Mouse (Mus musculus): Measurements from ENCODE around the gene Dyrk2. TPM values are rescaled to one million over a fixed set of nuclear protein-coding genes. Genes with fewer than 3 reads are reported as not detected.

Dyrk2 gene
- polyA plus RNA-seq, 1 experiment from 2014 or later, result 16.7 TPM

DNA sequence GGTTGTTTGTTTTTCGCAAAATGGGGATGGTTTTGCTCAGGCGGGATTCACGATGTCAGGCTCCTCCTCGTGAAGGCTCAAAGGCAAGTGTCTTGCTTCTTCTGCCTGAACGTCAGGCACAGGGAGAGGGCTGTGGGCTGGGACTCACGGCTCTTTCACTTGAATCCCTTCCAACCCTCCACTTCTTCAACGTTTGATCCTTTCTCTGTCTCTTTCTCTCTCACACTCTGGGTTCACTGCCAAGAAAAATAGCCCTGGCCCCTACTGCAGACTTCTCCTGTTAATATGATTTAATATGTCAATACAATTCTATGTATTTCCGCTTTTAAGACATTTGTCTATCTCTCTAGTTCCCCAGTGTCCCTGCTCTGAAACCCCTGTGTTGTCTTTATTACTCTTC lies 32.4 kb downstream of the Dyrk2 start:
- no peaks in the 10 kb centered on the region for H3K9me3 ChIP-seq (ENCODE audit: control insufficient read depth, low read depth, low read length)
- WGBS, result 47% methylated on average over 8 of the region's 8 CpGs
- no peak overlapping the region for H3K9ac ChIP-seq (replicated peaks; ENCODE audit: low read depth, low read length)
- H3K36me3 ChIP-seq (ENCODE audit: control insufficient read depth, insufficient read depth, low read length), result no peaks in the 10 kb centered on the region
- no peak overlapping the region for H3K27ac ChIP-seq (ENCODE audit: low read length)
- no peak for ATAC-seq (ENCODE audit: insufficient number of reproducible peaks, insufficient read depth, low FRiP score, low read depth)
- H3K27me3 ChIP-seq (ENCODE audit: control insufficient read depth, insufficient read depth, low read length), result no peaks in the 10 kb centered on the region
- no peak overlapping the region for H3K4me3 ChIP-seq (ENCODE audit: low read depth, low read length)
- H3K4me1 ChIP-seq (ENCODE audit: control insufficient read depth, insufficient read depth, low read length), result no peaks in the 10 kb centered on the region
- no peak overlapping the region for H3K4me2 ChIP-seq (replicated peaks; ENCODE audit: low read depth, low read length)

DNA sequence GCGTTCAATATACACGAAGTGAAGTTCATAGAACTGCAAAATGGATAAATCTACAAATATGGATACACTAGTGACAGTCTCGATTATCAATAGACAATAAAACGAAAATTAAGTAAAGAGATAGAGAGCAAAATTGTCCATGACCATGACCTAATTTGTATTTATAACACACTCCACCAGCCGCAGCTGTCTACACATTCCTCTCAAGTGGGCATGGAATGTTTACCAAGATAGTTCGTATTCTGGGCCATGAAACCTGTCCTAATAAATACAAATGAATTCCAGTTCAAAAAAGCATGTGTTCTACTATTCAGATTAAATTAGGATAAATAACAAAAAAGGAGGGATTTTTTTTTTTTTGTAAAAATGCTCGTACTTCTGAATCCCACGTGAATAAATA lies 38.8 kb downstream of the Dyrk2 start:
- WGBS, result 68% methylated on average over 8 of the region's 8 CpGs
- no peaks in the 10 kb centered on the region for H3K4me1 ChIP-seq (ENCODE audit: control insufficient read depth, insufficient read depth, low read length)
- H3K4me2 ChIP-seq (replicated peaks; ENCODE audit: low read depth, low read length), result no peak overlapping the region
- H3K36me3 ChIP-seq (ENCODE audit: control insufficient read depth, insufficient read depth, low read length), result no peaks in the 10 kb centered on the region
- H3K9ac ChIP-seq (replicated peaks; ENCODE audit: low read depth, low read length), result no peak overlapping the region
- no peak overlapping the region for H3K4me3 ChIP-seq (ENCODE audit: low read depth, low read length)
- H3K27ac ChIP-seq (ENCODE audit: low read length), result no peak overlapping the region
- H3K9me3 ChIP-seq (ENCODE audit: control insufficient read depth, low read depth, low read length), result no peaks in the 10 kb centered on the region
- no peaks in the 10 kb centered on the region for H3K27me3 ChIP-seq (ENCODE audit: control insufficient read depth, insufficient read depth, low read length)
- no peak for ATAC-seq (ENCODE audit: insufficient number of reproducible peaks, insufficient read depth, low FRiP score, low read depth)

DNA sequence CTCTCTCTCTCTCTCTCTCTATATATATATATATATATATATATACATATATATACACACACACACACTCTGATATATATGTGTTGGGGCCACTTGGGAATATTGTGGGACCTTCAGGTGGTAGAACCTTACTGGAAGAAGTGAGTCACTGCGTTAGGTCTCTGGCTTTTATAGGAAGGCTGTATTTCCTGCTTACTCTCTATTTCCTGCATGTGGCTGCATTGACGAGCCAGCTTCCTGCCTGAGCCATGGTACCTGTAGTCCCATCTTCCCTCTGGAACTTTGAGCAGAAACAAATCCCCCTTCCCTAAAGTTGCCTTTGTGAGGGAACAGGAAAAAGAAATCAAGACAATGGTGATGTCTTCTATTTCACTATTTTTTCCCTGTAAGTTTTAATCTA lies 40.4 kb downstream of the Dyrk2 start:
- ATAC-seq (ENCODE audit: insufficient number of reproducible peaks, insufficient read depth, low FRiP score, low read depth), result no peak
- no peaks in the 10 kb centered on the region for H3K36me3 ChIP-seq (ENCODE audit: control insufficient read depth, insufficient read depth, low read length)
- WGBS, result 68% methylated on average over 2 of the region's 2 CpGs

DNA sequence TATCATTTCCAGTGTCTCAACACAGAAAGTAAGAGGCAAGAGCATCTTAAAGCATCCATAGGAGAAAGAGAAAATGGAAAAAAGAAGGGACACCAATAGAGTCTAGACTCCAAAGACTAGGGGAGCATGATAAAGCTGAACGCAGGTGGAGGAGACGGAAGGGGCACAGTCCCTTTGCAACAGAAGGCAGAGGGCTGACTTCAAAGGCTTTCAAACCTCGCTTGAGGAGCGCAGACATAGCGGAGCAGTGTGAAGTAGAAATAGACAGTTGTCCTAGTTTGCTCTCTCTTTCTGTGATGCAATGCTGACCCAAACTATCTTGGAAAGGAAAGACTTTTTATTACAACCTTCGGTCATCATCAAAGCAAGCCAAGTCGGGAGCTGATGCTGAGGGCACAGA lies 42.9 kb downstream of the Dyrk2 start:
- no peaks in the 10 kb centered on the region for H3K4me1 ChIP-seq (ENCODE audit: control insufficient read depth, insufficient read depth, low read length)
- WGBS, result 90% methylated on average over 7 of the region's 7 CpGs
- H3K9ac ChIP-seq (replicated peaks; ENCODE audit: low read depth, low read length), result no peak overlapping the region
- H3K4me3 ChIP-seq (ENCODE audit: low read depth, low read length), result no peak overlapping the region
- H3K36me3 ChIP-seq (ENCODE audit: control insufficient read depth, insufficient read depth, low read length), result no peaks in the 10 kb centered on the region
- H3K27me3 ChIP-seq (ENCODE audit: control insufficient read depth, insufficient read depth, low read length), result no peaks in the 10 kb centered on the region
- no peak overlapping the region for H3K27ac ChIP-seq (ENCODE audit: low read length)
- H3K4me2 ChIP-seq (replicated peaks; ENCODE audit: low read depth, low read length), result no peak overlapping the region
- ATAC-seq (ENCODE audit: insufficient number of reproducible peaks, insufficient read depth, low FRiP score, low read depth), result no peak
- no peaks in the 10 kb centered on the region for H3K9me3 ChIP-seq (ENCODE audit: control insufficient read depth, low read depth, low read length)

More for the DNA sequence above, 40.4 kb downstream of the Dyrk2 start:
- no peak overlapping the region for H3K4me3 ChIP-seq (ENCODE audit: low read depth, low read length)
- no peak overlapping the region for H3K9ac ChIP-seq (replicated peaks; ENCODE audit: low read depth, low read length)
- H3K4me2 ChIP-seq (replicated peaks; ENCODE audit: low read depth, low read length), result no peak overlapping the region
- no peak overlapping the region for H3K27ac ChIP-seq (ENCODE audit: low read length)
- H3K27me3 ChIP-seq (ENCODE audit: control insufficient read depth, insufficient read depth, low read length), result no peaks in the 10 kb centered on the region
- no peaks in the 10 kb centered on the region for H3K9me3 ChIP-seq (ENCODE audit: control insufficient read depth, low read depth, low read length)
- no peaks in the 10 kb centered on the region for H3K4me1 ChIP-seq (ENCODE audit: control insufficient read depth, insufficient read depth, low read length)

DNA sequence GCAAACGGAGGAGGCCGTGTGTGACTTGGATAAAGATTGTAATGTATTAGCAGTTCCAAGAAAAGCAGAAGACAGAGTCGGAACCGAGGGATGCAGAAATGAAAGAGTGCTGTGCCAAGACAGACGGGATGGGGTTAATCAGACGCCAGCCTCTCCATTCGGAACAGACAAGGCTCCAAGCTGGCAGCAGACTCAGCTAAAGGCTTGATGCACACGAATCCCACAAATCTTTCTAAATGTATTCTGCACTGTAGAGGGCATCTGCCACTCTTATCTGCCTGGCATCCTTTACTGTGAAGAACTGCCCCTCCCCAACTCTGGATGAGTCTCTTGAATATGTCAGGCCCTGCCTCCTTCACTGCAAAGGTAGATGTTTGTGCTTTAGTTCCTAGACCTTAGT lies 45.2 kb downstream of the Dyrk2 start:
- 76% methylated on average over 8 of the region's 8 CpGs for WGBS
- Histone ChIP-seq H3K36me3 (ENCODE audit: control insufficient read depth, insufficient read depth, low read length) (no peaks in the 10 kb centered on the region), H3K4me3 (ENCODE audit: low read depth, low read length) (no peak overlapping the region), H3K4me1 (ENCODE audit: control insufficient read depth, insufficient read depth, low read length) (0 out of 2 replicates have a peak, but pooled peaks cover 3% of the 10 kb centered on the region), H3K4me2 (replicated peaks; ENCODE audit: low read depth, low read length) (no peak overlapping the region), H3K27ac (ENCODE audit: low read length) (no peak overlapping the region), H3K9me3 (ENCODE audit: control insufficient read depth, low read depth, low read length) (no peaks in the 10 kb centered on the region), H3K27me3 (ENCODE audit: control insufficient read depth, insufficient read depth, low read length) (no peaks in the 10 kb centered on the region), H3K9ac (replicated peaks; ENCODE audit: low read depth, low read length) (no peak overlapping the region)
- ATAC-seq (ENCODE audit: insufficient number of reproducible peaks, insufficient read depth, low FRiP score, low read depth), result no peak

DNA sequence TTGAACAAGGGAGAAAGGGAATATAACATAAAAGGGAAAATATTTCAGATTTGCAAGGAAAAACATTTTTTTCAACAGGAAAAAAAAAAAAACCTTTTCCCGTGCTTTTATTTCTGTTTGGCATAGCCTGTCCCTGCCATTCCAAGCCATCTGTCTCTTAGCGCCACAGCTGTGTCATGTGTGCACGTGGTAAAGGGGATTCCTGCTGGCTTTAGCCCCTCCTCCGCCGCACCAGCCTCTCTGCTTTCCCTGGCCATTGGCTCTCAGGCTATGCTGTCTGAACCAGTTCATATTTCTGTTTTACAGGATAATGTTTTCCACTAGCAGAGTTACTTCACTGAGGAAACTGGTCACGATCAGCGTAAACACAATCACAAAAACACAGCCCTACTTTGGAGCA lies 49.1 kb downstream of the Dyrk2 start:
- WGBS, result 23% methylated on average over 7 of the region's 7 CpGs
- H3K27ac ChIP-seq (ENCODE audit: low read length), result no peak overlapping the region

DNA sequence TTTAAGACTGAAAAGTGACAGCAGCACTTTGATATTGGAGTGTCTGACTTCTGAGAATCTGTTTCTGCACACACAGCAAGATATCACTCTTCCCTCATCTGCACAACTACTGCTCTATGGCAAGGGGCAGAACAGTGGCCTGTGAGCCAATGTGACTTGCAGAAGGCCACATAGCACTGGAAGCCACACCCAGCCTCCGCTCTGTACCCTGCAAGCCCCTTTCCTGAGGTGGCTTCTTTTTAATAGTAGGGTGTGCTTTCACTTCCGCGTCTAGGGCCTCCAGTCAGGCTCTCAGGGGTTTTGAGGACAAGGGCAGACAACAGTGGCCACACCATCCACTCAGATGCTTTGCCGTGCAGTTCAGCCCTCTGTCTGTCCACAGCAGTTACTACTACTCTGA lies 50.2 kb downstream of the Dyrk2 start:
- H3K4me3 ChIP-seq (ENCODE audit: low read depth, low read length), result no peak overlapping the region
- no peaks in the 10 kb centered on the region for H3K36me3 ChIP-seq (ENCODE audit: control insufficient read depth, insufficient read depth, low read length)

More for the DNA sequence above, 49.1 kb downstream of the Dyrk2 start:
- H3K9ac ChIP-seq (replicated peaks; ENCODE audit: low read depth, low read length), result no peak overlapping the region
- H3K4me2 ChIP-seq (replicated peaks; ENCODE audit: low read depth, low read length), result no peak overlapping the region
- no peaks in the 10 kb centered on the region for H3K9me3 ChIP-seq (ENCODE audit: control insufficient read depth, low read depth, low read length)
- peak; percentile 69; the same call in 1 of the 2 replicates for ATAC-seq (ENCODE audit: insufficient number of reproducible peaks, insufficient read depth, low FRiP score, low read depth)
- H3K27me3 ChIP-seq (ENCODE audit: control insufficient read depth, insufficient read depth, low read length), result no peaks in the 10 kb centered on the region
- no peaks in the 10 kb centered on the region for H3K36me3 ChIP-seq (ENCODE audit: control insufficient read depth, insufficient read depth, low read length)
- H3K4me1 ChIP-seq (ENCODE audit: control insufficient read depth, insufficient read depth, low read length), result 0 out of 2 replicates have a peak, but pooled peaks cover 3% of the 10 kb centered on the region
- no peak overlapping the region for H3K4me3 ChIP-seq (ENCODE audit: low read depth, low read length)

DNA sequence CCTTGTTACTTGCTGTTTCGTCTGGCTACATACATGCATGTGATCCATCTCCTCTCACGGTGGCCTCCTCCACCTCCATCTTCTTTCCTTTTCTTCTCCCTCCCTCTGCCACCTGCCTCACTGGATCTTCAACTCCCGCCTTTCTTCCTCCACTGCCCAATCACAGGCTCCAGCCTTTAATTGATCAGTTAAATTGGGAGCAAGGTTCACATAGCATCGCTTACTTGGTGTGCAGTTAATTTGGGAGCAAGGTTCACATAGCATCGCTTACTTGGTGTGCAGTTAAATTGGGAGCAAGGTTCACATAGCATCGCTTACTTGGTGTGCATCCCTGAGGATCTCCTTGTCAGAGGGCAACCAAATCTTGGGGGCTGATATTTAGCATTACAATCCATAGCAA lies 52.9 kb downstream of the Dyrk2 start:
- WGBS, result 91% methylated on average over 6 of the region's 6 CpGs
- no peak for ATAC-seq (ENCODE audit: insufficient number of reproducible peaks, insufficient read depth, low FRiP score, low read depth)

More for the DNA sequence above, 50.2 kb downstream of the Dyrk2 start:
- no peaks in the 10 kb centered on the region for H3K9me3 ChIP-seq (ENCODE audit: control insufficient read depth, low read depth, low read length)
- H3K27me3 ChIP-seq (ENCODE audit: control insufficient read depth, insufficient read depth, low read length), result no peaks in the 10 kb centered on the region
- WGBS, result 85% methylated on average over 4 of the region's 4 CpGs
- no peak overlapping the region for H3K27ac ChIP-seq (ENCODE audit: low read length)
- 0 out of 2 replicates have a peak, but pooled peaks cover 3% of the 10 kb centered on the region for H3K4me1 ChIP-seq (ENCODE audit: control insufficient read depth, insufficient read depth, low read length)
- H3K9ac ChIP-seq (replicated peaks; ENCODE audit: low read depth, low read length), result no peak overlapping the region
- H3K4me2 ChIP-seq (replicated peaks; ENCODE audit: low read depth, low read length), result no peak overlapping the region
- ATAC-seq (ENCODE audit: insufficient number of reproducible peaks, insufficient read depth, low FRiP score, low read depth), result no peak

DNA sequence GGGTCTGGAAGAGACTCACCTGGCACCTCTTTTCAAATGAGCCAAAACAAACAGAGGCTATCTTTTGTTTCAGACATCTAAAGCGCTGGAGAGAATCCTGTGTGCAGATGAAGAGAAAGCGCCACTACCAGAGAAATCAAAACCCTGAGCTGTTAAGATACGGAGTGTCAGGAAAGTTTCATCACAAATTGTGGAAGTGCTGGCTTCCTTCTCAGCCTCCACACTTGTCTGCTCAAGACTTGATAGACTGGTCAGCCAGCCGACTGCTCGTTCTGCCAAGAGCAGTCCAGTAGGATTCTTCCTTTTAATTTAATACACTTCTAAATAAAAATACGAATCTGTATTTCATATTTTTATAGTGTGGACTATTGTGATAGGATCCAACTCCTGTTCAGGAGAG lies 58.1 kb downstream of the Dyrk2 start:
- Histone ChIP-seq H3K9ac (replicated peaks; ENCODE audit: low read depth, low read length) (no peak overlapping the region), H3K4me3 (ENCODE audit: low read depth, low read length) (no peak overlapping the region), H3K27ac (ENCODE audit: low read length) (no peak overlapping the region), H3K4me2 (replicated peaks; ENCODE audit: low read depth, low read length) (no peak overlapping the region), H3K9me3 (ENCODE audit: control insufficient read depth, low read depth, low read length) (no peaks in the 10 kb centered on the region), H3K4me1 (ENCODE audit: control insufficient read depth, insufficient read depth, low read length) (peaks cover 11% of the 10 kb centered on the region; the same call in 1 of the 2 replicates), H3K36me3 (ENCODE audit: control insufficient read depth, insufficient read depth, low read length) (no peaks in the 10 kb centered on the region), H3K27me3 (ENCODE audit: control insufficient read depth, insufficient read depth, low read length) (no peaks in the 10 kb centered on the region)
- ATAC-seq (ENCODE audit: insufficient number of reproducible peaks, insufficient read depth, low FRiP score, low read depth), result no peak
- 59% methylated on average over 6 of the region's 6 CpGs for WGBS

More for the DNA sequence above, 52.9 kb downstream of the Dyrk2 start:
- H3K27me3 ChIP-seq (ENCODE audit: control insufficient read depth, insufficient read depth, low read length), result no peaks in the 10 kb centered on the region
- 0 out of 2 replicates have a peak, but pooled peaks cover 3% of the 10 kb centered on the region for H3K4me1 ChIP-seq (ENCODE audit: control insufficient read depth, insufficient read depth, low read length)
- no peak overlapping the region for H3K27ac ChIP-seq (ENCODE audit: low read length)
- H3K9ac ChIP-seq (replicated peaks; ENCODE audit: low read depth, low read length), result no peak overlapping the region
- H3K36me3 ChIP-seq (ENCODE audit: control insufficient read depth, insufficient read depth, low read length), result no peaks in the 10 kb centered on the region
- no peaks in the 10 kb centered on the region for H3K9me3 ChIP-seq (ENCODE audit: control insufficient read depth, low read depth, low read length)
- H3K4me2 ChIP-seq (replicated peaks; ENCODE audit: low read depth, low read length), result no peak overlapping the region
- H3K4me3 ChIP-seq (ENCODE audit: low read depth, low read length), result no peak overlapping the region
